Mouse (Mus musculus): ENCODE measurements around the gene Krt7.

- TF ChIP-seq CTCF (IDR thresholded peaks at IDR 0.05; ENCODE audit: low read depth) (no peak), EP300 (IDR thresholded peaks at IDR 0.05; ENCODE audit: low read depth) (no peak)
These were observed 38.5 kb upstream of the Krt7 start for GRCm38 (mm10) chr15:101372131-101372977.
